Comparison of ENCODE assay signal across 8 mouse cellular contexts in genomic region chr6:31638434-31639220, GRCm38 (mm10).
DNase-seq lines count a peak whose midpoint lies in the region; ATAC-seq and TF ChIP-seq lines count a peak whose summit lies in the region.

No protein-coding gene starts in this region.

- no peak overlapping the region for H3K4me3 ChIP-seq in intestine, embryonic 15.5 days (replicated peaks)
- H3K4me3 ChIP-seq in intestine, postnatal 0 days (ENCODE audit: low read depth, low read length): no peak overlapping the region
- H3K4me3 ChIP-seq in E14TG2a.4 (replicated peaks; ENCODE audit: low read length): peak overlapping the region; percentile 68
- H3K4me3 ChIP-seq in hindbrain, embryonic 12.5 days: no peak overlapping the region
- no peak overlapping the region for H3K4me3 ChIP-seq in lung, adult 2 months (replicated peaks; ENCODE audit: extremely low read depth, low read depth, low read length)

- H3K36me3 ChIP-seq in intestine, embryonic 15.5 days: no peaks in the 10 kb centered on the region
- no peaks in the 10 kb centered on the region for H3K36me3 ChIP-seq in intestine, postnatal 0 days (ENCODE audit: control insufficient read depth, insufficient read depth)
- H3K36me3 ChIP-seq in E14TG2a.4 (ENCODE audit: insufficient read depth, low read length): no peaks in the 10 kb centered on the region
- no peaks in the 10 kb centered on the region for H3K36me3 ChIP-seq in hindbrain, embryonic 12.5 days

- 0 out of 2 replicates have a peak, but pooled peaks have one; percentile 30 for ATAC-seq in intestine, embryonic 15.5 days
- no peak for ATAC-seq in intestine, postnatal 0 days
- ATAC-seq in hindbrain, embryonic 12.5 days (ENCODE audit: low FRiP score): 0 out of 2 replicates have a peak, but pooled peaks have one; percentile 44

- no peak overlapping the region for H3K9ac ChIP-seq in intestine, embryonic 15.5 days
- H3K9ac ChIP-seq in intestine, postnatal 0 days (ENCODE audit: low read depth, low read length): no peak overlapping the region
- no peak overlapping the region for H3K9ac ChIP-seq in hindbrain, embryonic 12.5 days

- DNase-seq in ES-CJ7 (ENCODE audit: low read depth, low spot score): peak; percentile 61
- no peak for DNase-seq in thymus, postnatal 4 days
- no peak for DNase-seq in lung, postnatal 25 days (ENCODE audit: low spot score)
- no peak for DNase-seq in lung, adult 2 months

- TF ChIP-seq POLR2A in lung, adult 2 months (IDR thresholded peaks at IDR 0.05; ENCODE audit: borderline replicate concordance, extremely low read depth, low read depth, low read length): no peak

- WGBS in intestine, embryonic 15.5 days: 60% methylated on average over 13 of the region's 13 CpGs
- 70% methylated on average over 13 of the region's 13 CpGs for WGBS in intestine, postnatal 0 days
- 34% methylated on average over 13 of the region's 13 CpGs for WGBS in hindbrain, embryonic 12.5 days
- WGBS in lung, adult 2 months: 70% methylated on average over 13 of the region's 13 CpGs

- no peaks in the 10 kb centered on the region for H3K9me3 ChIP-seq in intestine, embryonic 15.5 days
- H3K9me3 ChIP-seq in intestine, postnatal 0 days (ENCODE audit: control insufficient read depth): no peaks in the 10 kb centered on the region
- H3K9me3 ChIP-seq in E14TG2a.4 (ENCODE audit: low read length): peaks cover 7% of the 10 kb centered on the region
- H3K9me3 ChIP-seq in hindbrain, embryonic 12.5 days (replicated peaks): no peaks in the 10 kb centered on the region

- H3K4me1 ChIP-seq in intestine, embryonic 15.5 days (replicated peaks): peaks cover 17% of the 10 kb centered on the region; the same call in 1 of the 2 replicates
- H3K4me1 ChIP-seq in intestine, postnatal 0 days (replicated peaks; ENCODE audit: control insufficient read depth, insufficient read depth, low read length): no peaks in the 10 kb centered on the region
- peaks cover 70% of the 10 kb centered on the region for H3K4me1 ChIP-seq in E14TG2a.4 (replicated peaks; ENCODE audit: low read depth, low read length)
- peaks cover 17% of the 10 kb centered on the region for H3K4me1 ChIP-seq in hindbrain, embryonic 12.5 days
- peaks cover 17% of the 10 kb centered on the region for H3K4me1 ChIP-seq in lung, adult 2 months (ENCODE audit: control insufficient read depth, insufficient read depth, low read length)

- TF ChIP-seq CTCF in intestine, postnatal 0 days (IDR thresholded peaks at IDR 0.05; ENCODE audit: low read depth): no peak
- no peak for TF ChIP-seq CTCF in E14TG2a.4 (conservative IDR thresholded peaks at IDR 0.05; ENCODE audit: low read length)
- TF ChIP-seq CTCF in lung, adult 2 months (IDR thresholded peaks at IDR 0.05; ENCODE audit: insufficient read depth, low read length): no peak

- H3K4me2 ChIP-seq in intestine, embryonic 15.5 days (replicated peaks): no peak overlapping the region
- H3K4me2 ChIP-seq in intestine, postnatal 0 days (replicated peaks; ENCODE audit: low read depth): no peak overlapping the region
- peak overlapping the region; percentile 19; the same call in 1 of the 2 replicates for H3K4me2 ChIP-seq in hindbrain, embryonic 12.5 days (replicated peaks)

- no peak overlapping the region for H3K27ac ChIP-seq in intestine, embryonic 15.5 days
- H3K27ac ChIP-seq in intestine, postnatal 0 days (ENCODE audit: low read depth, low read length): no peak overlapping the region
- no peak overlapping the region for H3K27ac ChIP-seq in hindbrain, embryonic 12.5 days

- no peaks in the 10 kb centered on the region for H3K27me3 ChIP-seq in intestine, embryonic 15.5 days (replicated peaks)
- H3K27me3 ChIP-seq in intestine, postnatal 0 days (replicated peaks; ENCODE audit: control insufficient read depth, insufficient read depth, low read length): no peaks in the 10 kb centered on the region
- peaks cover 13% of the 10 kb centered on the region for H3K27me3 ChIP-seq in E14TG2a.4 (ENCODE audit: insufficient read depth, low read length)
- peaks cover 10% of the 10 kb centered on the region; the same call in 1 of the 2 replicates for H3K27me3 ChIP-seq in hindbrain, embryonic 12.5 days
